Mouse (Mus musculus): ENCODE results near the gene Vrk1.

- TF ChIP-seq CTCF (conservative IDR thresholded peaks at IDR 0.05 in 1 of 2, IDR thresholded peaks at IDR 0.05 in 1 of 2; ENCODE audit: low read depth in 2 of 2, low read length in 2 of 2): no peak
- TF ChIP-seq ZC3H11A (IDR thresholded peaks at IDR 0.05; ENCODE audit: low read depth, low read length): no peak
- no peak for TF ChIP-seq EP300 (IDR thresholded peaks at IDR 0.05; ENCODE audit: low read length)
- TF ChIP-seq ZNF384 (IDR thresholded peaks at IDR 0.05; ENCODE audit: low read depth, low read length): no peak
Measured at GRCm38 (mm10) chr12:106059873-106060573, 50.0 kb downstream of the Vrk1 start.

Data from CH12.LX (cell line).